Mouse (Mus musculus) adrenal gland (tissue): Measurements from ENCODE around the gene Pecr.

Experiments used
- intact Hi-C: fragments of 180-260 bp; cut with DNase I; formaldehyde crosslinking; loops from one replicate; pipeline ENCODE4 v1.15.1; 2025
- long read RNA-seq, 2 experiments: library from polyadenylated mRNA; unstranded; transcript quantifications; one replicate each; pipeline ENCODE4 v2.0.0; 2020; ENCODE audit warnings: borderline replicate concordance in 1 of 2; ENCODE audit not compliant: insufficient replicate concordance in 1 of 2

Gene Pecr
- long read RNA-seq, experiment 1, transcript Pecr-201 (8 exons, 1,186 nt): major isoform, 41 of 48 reads
- long read RNA-seq, experiment 1, partial matches to known transcripts: 3 of 48 reads
- long read RNA-seq, experiment 1, other reads (novel, unspliced or antisense): 4 of 48 reads
- long read RNA-seq, experiment 2, transcript Pecr-201 (8 exons, 1,186 nt): major isoform, 37 of 42 reads
- long read RNA-seq, experiment 2, partial matches to known transcripts: 0 of 42 reads
- long read RNA-seq, experiment 2, other reads (novel, unspliced or antisense): 5 of 42 reads

DNA sequence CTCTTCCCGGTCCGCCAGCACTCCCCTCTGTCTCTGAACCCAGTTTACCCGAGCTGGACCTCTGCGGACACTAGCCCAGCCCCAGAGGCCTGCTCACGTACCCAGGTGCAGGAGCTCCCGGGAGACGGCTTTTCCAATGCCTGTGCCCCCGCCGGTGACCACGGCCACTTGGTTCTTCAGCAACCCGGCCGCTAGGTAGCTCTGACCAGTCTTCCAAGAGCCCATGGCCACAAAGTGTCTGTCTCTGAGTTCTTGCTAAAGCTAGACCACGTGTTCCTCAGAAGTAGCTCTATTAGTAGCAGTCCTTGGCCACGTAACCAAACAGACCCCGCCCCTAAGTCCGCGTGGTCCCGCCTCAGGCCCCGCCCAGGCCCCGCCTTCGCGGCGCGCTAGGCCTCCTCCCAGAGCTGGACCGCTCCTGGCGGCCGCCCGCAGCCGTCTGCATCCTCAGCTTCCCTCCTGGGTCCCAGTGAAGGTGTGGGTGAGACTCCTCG lies at the start of gene Pecr, which contains the start of gene Tmem169:
Gene Pecr, minus strand, starts transcription at position 323 of the 494 bp plus-strand sequence.
Gene Tmem169, plus strand, starts transcription at position 378 of the 494 bp plus-strand sequence.
- intact Hi-C loops: no loop called here

DNA sequence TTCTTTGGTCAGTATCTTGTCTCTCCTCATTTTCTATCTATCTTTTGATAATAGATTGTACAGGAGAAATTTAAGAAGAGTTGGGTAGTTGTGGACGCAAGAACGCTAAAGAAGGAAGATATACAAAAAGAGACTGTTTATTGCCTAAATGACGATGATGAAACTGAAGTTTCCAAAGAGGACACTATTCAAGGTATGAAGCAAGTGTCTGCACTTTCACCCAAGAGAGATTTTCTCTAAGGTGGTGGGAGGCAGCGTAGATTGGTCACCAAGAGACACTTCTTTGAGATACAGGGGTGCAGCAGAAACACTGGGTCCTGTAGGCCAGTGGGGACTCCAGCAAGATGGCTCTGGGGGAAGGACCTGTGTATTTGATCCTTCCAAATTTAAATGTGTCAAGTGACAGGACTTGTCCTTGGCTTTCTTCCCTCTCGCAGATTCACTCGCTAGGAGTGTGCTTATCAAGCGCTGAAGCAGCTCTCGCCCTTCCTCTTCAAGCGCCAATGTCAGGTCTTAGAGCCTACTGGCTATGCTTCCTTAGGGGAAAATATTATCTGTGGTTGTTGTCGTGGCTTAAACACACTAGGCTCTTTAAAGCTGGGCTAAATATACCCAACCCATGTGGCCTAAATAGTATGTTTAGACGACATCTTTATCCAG lies 42.2 kb upstream of the Pecr start:
- intact Hi-C loops: no loop called here

DNA sequence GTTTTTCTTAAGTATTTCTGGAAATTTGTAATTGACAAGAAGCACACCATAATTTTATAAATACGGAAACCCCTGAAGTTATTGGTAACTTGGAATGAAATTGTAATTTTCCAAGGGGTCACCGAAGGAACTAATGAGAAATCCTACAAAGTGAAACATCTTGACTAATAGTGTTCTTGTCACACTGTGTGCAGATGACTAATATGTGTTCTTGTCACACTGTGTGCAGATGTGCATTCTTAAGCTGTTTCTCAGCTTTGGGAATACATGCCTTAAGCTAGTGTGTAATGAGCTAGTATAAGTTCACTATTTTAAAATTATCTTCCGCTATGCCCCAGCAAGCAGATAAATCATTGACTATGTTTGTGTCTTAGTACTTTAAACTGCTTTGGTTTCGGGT lies 39.1 kb upstream of the Pecr start:
- intact Hi-C loops: no loop called here

DNA sequence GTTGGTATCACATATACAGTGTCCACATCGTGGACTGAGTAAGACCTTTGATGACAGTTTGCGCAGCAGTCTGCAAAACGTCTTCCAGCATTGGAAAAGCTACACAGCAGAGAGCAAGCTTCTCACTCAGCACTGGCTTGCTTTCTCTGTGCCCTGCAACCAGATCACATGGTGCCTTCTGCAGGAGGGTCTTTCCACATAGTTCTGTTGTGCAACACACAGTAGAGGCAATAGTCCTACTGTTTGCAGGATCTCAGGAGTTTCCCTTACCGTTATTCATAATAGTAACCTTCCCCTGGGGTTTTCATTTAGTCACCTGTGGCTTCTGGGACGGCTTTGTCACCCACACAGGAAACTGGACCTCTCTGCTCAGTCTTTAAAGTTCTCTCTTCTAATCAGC lies 36.6 kb upstream of the Pecr start:
- intact Hi-C loops: no loop called here

DNA sequence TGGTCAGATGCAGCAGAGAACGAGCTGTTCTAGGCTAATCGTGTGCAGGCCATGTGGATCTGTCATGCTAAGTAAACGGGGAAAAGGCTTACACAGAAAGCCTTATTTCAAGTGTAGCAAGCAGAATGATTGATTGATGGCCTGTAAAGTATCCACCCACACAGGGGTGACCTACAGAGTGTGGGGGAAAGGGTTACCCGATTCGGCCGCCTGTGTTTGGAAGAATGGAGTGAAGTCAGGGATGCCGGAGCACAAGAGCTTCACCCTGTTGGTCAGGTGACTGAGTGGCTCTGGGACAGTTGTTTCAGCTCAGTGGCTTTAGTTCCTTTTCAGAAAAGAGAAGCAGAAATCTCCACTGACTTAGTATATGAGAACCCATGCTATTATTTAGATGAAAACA lies 32.8 kb upstream of the Pecr start:
- intact Hi-C loops: loop anchor here (10.0 kb wide), 3 partner anchors 248 to 398 kb away; partner anchors contain the start of gene Rpl37a

DNA sequence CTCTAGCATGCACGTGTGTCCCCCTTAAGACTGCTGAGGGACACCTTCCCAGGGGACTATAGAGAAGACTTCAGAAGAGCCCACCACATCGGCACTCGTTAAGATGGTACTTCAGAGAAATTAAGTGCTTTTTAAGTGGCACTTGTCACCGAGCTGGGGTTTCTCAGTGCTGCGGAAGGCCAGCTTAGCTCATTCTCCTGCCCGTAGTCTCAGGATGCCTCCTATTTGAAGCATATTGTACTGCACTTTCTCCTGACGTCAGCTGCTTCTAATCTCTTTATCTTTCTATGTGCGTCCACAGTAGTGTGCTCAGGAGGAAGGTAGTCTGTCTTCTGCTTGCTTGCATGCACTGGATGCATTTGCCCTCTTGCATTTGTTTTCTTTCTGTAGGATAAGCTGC lies 32.3 kb upstream of the Pecr start:
- intact Hi-C loops: loop anchor here (10.0 kb wide), 3 partner anchors 248 to 398 kb away; partner anchors contain the start of gene Rpl37a

DNA sequence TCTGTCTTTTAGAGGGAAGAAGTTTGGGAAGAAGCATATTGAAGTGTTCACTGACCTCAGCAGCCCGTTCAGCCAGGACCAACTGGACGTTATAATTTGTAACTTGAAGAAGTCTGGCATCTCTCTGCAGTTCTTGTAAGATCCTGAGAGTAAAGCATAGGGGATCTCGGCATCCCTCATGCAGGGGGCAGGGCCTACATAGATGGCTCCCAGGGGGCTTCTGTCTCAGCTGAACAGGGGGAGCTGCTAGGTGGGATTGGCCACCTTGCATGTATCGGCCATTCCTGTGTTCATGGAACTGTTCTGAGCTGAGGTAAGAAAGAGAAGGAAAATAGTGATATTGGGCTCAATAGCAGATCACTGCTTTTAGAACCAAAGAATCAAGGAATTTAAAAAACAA lies 31.3 kb upstream of the Pecr start:
- intact Hi-C loops: loop anchor here (10.0 kb wide), 3 partner anchors 249 to 399 kb away; partner anchors contain the start of gene Rpl37a

DNA sequence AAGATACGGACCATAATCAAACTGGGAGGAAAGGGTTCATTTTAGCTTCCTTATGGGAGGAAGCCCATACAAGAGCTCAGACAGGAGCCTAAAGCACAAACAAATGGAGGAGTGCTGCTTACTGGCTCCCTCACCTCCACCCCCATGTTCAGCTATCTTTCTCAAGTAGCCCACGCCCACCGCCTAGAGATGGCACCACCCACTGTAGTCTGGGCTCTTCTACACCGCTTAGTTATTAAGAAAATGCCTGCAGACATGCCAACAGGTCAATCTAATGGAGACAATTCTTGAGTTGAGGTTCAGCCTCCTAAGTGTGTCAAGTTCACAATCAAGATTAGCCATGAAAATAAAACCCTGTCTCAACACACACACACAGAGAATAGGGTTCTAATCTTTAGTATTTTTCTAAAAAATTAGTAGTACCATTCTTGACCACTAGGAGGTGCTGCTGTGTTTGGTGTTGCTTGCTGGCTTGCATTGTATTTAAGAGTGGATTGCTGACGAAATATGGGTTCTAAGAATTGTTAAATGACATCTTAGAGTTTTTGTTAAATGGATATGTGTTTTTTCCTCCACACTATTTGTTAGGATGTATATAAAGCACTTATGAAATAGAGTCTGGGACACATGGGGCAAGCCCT lies 29.4 kb upstream of the Pecr start:
- intact Hi-C loops: loop anchor here (5.0 to 10.0 kb wide), 4 partner anchors 251 to 539 kb away; partner anchors contain the start of gene Rpl37a

DNA sequence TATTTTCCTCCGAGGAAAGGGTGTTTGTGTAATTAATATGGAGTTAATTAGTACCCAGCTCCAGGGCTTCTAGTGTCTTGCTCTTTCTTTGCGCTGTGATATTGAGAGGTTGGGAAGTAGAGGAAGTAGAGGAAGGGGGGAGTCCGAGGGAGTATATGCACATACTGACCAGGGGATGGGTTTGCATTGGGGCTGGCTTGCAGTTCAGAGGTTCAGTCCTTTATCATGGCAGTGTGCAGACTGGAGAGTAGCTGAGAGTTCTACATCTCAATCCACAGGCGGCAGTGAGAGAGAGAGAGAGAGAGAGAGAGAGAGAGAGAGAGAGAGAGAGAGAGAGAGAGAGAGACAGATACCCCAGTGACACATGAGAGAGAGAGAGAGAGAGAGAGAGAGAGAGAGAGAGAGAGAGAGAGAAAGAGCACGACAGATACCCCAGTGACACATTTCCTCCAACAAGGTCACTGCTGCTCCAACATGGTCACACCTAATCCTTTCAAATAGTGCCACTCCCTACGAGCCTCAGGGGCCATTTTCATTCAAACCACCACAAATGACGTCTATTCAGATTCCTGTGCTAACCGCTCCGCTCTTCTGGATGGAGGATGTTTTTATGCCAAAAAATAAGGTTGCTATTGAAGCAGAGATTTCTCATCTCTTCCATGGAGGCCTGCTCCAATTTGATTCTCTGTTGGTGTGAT lies 28.7 kb upstream of the Pecr start:
- intact Hi-C loops: loop anchor here (5.0 to 10.0 kb wide), 4 partner anchors 252 to 539 kb away; partner anchors contain the start of gene Rpl37a

DNA sequence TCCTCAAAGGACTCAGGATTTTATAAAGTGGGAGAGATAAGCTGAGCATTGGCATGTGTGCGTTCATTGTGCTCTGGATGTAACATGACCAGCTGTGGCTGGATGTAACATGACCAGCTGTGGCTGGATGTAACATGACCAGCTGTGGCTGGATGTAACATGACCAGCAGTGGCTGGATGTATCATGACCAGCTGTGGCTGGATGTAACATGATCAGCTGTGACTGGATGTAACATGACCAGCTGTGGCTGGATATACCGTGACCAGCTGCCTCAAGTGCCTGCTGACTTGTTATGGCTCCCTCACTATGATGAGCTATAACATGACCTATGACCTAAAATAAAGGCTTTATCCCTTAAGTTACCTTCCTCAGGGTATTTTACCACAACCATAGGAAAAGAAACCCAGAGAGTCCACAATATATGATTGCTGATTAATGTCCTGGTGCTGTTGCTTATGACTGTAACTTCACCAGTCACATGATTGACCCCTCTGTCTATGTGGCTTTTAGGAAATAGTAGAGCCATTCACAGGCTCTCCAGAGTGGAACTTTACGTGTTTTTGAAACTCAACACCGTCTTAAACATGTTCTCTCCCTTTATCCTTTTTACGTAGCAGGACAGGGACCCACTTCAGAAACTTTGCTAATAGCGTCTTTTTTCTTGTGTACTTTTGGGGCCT lies 25.8 kb upstream of the Pecr start:
- intact Hi-C loops: loop anchor here (5.0 to 10.0 kb wide), 4 partner anchors 255 to 542 kb away; partner anchors contain the start of gene Rpl37a

DNA sequence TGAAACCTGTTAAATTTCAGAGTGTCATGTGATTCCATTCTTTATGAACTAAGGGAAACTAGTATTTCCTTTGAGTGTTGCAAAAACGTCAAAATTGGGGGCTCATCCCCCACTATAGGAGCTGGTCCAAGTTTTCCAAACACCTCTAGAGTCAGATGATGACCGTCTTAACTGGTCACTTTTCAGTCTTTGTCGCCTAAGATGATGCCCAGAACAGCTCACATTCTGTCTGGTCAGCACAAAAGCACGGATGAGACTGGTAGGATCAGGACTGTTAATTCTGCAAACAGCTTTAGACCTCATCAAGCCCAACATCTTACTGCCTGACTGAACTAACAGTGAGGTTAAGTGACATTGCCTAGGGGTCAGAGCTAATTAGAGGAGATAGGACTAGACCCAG lies 24.8 kb upstream of the Pecr start:
- intact Hi-C loops: no loop called here

DNA sequence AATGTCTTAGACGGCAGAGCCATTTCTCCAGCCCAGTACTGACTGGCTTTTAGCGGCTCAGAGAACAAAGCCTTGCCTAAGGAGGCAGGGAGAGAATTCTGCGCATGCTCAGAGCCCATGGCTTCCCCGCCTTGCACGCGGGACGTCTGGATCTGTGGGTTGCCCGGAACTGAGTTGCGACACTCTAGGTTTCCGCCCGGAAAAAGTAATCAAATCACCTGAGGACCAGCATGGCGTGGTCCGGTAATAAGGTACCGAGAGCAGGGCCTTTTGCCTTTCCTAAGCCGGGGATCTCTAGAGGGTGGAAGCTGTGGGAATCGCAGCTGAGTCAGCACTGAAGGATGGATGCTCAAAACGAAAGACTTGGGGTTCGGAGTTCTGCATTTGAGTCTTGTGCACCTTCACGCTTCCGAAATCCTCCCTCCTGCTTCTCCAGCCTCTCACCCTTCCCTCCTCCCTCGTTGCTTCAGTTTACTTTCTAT lies 23.2 kb upstream of the Pecr start, which contains the start of gene Xrcc5:
Gene Xrcc5, plus strand, starts transcription at position 105 of the 482 bp plus-strand sequence.
- intact Hi-C loops: no loop called here

DNA sequence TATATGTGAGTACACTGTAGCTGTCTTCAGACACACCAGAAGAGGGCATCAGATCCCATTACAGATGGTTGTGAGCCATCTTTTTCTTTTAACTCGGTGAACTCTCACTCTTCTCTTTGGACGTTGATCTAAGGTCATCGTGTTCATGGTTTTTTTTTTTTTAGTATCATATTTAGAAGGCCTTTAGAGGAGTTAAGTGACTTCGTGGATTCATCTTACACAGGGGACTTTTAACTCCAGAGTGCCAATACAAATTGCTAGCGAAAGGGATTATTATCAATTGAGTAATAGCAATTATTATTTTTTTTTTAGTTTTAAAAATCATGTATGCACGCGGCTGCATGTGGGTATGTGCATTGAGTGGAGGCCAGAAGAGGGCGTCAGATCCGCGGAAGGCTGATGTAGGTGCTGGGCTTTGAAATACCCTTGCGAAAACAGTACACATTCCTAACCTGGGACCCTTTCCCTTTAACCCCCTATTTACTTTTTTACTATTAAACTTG lies 22.6 kb upstream of the Pecr start:
- intact Hi-C loops: no loop called here

DNA sequence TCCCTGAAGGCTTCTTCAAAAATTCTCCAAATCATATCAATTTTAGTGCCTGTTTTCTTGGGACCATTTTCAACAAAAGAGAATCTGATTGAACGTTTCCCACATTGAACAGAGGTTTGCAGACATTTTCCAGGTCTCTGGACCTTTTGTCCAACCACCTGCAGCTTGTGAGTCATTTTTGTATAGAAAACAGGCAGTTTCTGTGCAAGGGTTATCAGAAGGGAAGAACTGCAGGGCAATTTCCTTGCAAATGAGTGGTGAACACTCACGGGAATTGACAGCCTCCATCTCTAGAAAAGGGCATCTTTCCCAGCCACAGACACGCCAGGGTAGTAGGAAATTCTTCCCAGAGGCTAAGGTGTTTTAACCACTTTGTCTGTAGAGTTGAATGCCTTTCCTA lies 22.1 kb upstream of the Pecr start:
- intact Hi-C loops: no loop called here

DNA sequence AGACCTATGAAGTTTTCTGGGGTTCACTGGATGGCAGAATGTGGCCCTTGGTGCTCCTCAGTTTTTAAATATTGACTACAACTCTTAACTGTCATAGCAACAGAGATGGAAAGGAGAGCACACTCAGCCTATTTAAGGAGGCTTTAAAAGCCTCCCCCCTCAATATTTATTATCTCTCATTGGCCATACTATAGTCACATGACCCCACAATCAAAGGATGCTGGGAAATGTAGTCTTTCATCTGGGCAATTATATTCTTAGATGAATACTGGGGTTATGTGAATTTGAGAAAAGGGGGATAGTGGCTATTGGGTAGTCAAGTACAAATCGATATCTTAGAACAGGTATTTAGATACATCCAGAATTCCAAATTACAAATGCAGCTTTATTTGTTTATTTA lies 17.7 kb upstream of the Pecr start:
- intact Hi-C loops: no loop called here

DNA sequence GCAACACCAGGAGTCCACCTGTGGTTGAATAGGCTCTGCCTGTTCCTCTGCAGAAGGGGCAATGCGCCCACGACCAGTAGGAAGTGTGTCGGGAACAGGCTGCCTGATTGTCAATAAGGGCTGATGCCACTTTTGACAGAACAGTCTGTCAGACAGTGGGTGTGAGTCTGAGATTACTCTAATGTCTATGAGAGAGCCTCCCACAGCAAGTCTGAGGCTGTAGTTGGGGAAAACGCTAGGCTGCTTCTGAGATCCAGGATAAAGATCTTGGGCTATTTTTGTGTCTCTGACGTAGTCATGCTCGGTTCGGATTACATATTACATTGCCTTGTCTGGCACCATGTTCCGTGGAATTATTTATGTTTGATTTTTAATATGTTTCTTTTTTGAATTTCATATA lies 11.6 kb upstream of the Pecr start:
- intact Hi-C loops: no loop called here

DNA sequence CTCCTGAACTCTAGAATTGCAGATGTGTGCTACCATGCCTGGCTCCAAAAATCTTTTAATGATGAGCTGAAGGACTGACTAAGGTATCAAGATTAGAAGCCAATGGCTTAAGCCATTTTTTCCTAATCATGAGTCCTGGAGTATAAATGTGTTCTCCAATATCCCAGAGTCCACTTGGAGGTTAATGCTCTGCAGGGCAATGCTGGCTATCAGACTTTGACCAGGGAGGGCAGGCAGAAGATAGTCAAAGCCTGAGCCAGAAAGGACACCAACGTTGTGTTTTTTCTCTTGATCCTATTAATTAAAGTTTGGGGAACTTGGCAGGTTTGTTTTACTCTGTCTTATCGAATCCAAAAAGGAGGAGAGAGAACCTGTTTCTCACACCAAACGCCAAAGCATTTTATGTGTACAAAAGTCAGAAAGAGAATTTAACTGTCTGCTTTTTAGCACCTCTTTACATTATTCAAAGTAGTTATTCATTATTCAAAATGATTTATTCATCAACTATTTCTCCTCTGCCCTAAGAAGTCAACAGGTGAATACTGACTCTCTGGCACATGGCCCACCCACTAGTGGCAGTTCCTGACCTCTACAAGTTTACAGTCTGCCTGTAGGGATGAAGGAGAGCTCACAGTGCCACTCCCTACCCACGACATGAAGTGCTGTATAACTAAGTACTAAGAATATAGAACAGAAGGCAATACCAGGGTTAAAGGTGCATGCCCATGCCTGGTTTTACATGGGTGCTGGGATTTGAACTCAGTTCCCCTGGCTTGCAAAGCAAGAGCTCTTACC lies 10.0 kb upstream of the Pecr start:
- intact Hi-C loops: no loop called here

DNA sequence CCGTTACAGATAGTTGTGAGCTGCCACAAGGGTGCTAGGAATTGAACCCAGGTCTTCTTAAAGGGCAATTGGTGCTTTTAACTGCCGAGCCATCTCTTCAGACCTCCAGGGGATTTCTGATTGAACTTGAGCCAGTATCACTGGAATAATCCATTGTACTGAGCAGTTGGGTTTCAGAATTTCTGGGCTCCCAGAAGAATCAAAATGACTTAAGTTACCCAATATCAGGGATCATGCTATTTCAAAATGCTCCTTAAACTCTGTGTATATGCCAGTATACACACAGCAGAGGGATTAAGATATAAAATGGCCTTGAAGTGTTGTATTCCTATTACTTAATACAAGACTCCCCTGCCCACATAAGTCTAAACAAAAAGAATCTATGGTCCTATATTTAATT lies 7.8 kb upstream of the Pecr start:
- intact Hi-C loops: no loop called here

DNA sequence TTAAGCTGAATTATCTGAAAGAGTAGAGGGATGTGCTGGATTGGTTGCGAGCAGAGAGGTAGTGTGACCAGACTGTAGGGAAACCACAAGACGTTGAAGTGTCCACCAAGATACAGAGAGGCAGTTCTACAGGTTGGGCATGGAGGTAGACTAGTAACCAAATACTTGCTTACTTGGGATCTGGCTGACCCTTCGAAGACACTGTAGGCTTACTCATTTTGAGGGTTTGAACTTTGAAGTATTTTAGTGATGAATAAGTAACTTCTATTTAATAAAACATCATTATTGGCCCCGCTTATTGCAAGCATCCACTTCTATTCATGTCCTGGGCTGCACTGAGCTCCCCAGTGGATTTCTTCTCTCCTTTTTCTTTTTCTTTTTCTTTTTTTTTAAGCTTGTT lies 7.3 kb upstream of the Pecr start:
- intact Hi-C loops: no loop called here
